Mouse (Mus musculus) stomach, postnatal 0 days (tissue): ENCODE measurements around the gene Vmn1r54. TPM values are rescaled to one million over a fixed set of nuclear protein-coding genes. Genes with fewer than 3 reads are reported as not detected.

Experiments used
- ATAC-seq: fragments of 200-750 bp; cut with Nextera tagmentation; 2 replicates; pipeline ENCODE4 v1.8.0; 2017; ENCODE audit not compliant: low FRiP score, low TSS enrichment
- DNase-seq: peaks from one replicate; pipeline ENCODE4 v3.0.0-alpha.2; 2016; ENCODE audit warnings: low spot score
- H3K27ac ChIP-seq: fragments of 300-500 bp; sonication (generic); replicated peaks from 2 replicates; pipeline ENCODE4 v1.5.1; 2014; ENCODE audit warnings: mild to moderate bottlenecking, control low read depth
- H3K27me3 ChIP-seq: fragments of 300-500 bp; sonication (generic); 2 replicates; pipeline ENCODE4 v1.6.1; 2014; ENCODE audit warnings: low read length; ENCODE audit not compliant: control insufficient read depth, insufficient read depth
- H3K36me3 ChIP-seq: fragments of 300-500 bp; sonication (generic); 2 replicates; pipeline ENCODE4 v1.6.1; 2014; ENCODE audit warnings: low read length, mixed read lengths; ENCODE audit not compliant: control insufficient read depth, insufficient read depth
- H3K4me1 ChIP-seq: fragments of 300-500 bp; sonication (generic); replicated peaks from 2 replicates; pipeline ENCODE4 v1.6.1; 2014; ENCODE audit warnings: antibody characterized with exemption; ENCODE audit not compliant: control insufficient read depth, insufficient read depth
- H3K4me2 ChIP-seq: fragments of 300-500 bp; sonication (generic); replicated peaks from 2 replicates; pipeline ENCODE4 v1.6.1; 2014; ENCODE audit warnings: low read depth, mild to moderate bottlenecking, control low read depth, moderate library complexity
- H3K4me3 ChIP-seq: fragments of 300-500 bp; sonication (generic); 2 replicates; pipeline ENCODE4 v1.5.1; 2014; ENCODE audit warnings: low read depth, low read length, control low read depth
- H3K9ac ChIP-seq: fragments of 300-500 bp; sonication (generic); 2 replicates; pipeline ENCODE4 v1.6.1; 2014; ENCODE audit warnings: mild to moderate bottlenecking, low read length, control low read depth, mixed read lengths
- H3K9me3 ChIP-seq: fragments of 300-500 bp; sonication (generic); 2 replicates; pipeline ENCODE4 v1.6.1; 2016; ENCODE audit warnings: low read length; ENCODE audit not compliant: control insufficient read depth
- CTCF ChIP-seq: IDR thresholded peaks from 2 replicates; pipeline ENCODE4 v1.5.1; 2016; ENCODE audit warnings: antibody characterized with exemption, low read depth, mild to moderate bottlenecking, moderate library complexity
- EP300 ChIP-seq: optimal IDR thresholded peaks from 2 replicates; pipeline ENCODE3; 2016; ENCODE audit warnings: antibody characterized with exemption
- WGBS: fragments of 180-500 bp; shearing (Covaris S2); extraction: QIAGEN DNeasy Blood & Tissue Kit; methylation state at CpG from one replicate; pipeline ENCODE4 v1.1.7; 2014; 5-methylcytosine and 5-hydroxymethylcytosine counted together
- polyA plus RNA-seq: library from polyadenylated mRNA; unstranded; fragments of >200 nt; fragmentation: Nextera tagmentation; extraction: Ambion mirVana; gene quantifications from 2 replicates; pipeline ENCODE4 v1.2.1, GENCODE M21; 2015

Vmn1r54 gene
- polyA plus RNA-seq, 1 experiment from 2014 or later: not detected

DNA sequence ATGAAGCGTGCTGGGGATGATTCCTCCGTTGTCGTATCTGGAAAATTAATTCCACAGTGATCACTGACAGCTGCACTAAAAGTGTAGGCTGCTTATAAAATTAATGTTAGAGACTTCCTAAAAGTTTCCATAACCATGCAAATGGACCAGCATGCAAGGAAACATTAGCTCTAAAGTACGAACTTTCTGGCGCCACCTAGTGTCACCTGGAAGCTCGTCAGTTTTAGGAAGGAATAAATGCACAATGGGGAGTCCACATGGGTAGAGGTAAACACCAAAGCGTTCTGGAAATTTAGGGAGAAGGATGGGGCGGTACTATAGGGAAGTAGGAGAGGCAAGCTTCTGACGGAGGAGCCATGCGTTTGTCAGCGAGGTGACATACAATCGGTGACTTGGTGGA is 42.2 kb downstream of the Vmn1r54 start:
- ATAC-seq: no peak
- Histone ChIP-seq H3K27ac (no peak overlapping the region), H3K9me3 (no peaks in the 10 kb centered on the region), H3K4me3 (no peak overlapping the region), H3K27me3 (no peaks in the 10 kb centered on the region), H3K9ac (no peak overlapping the region), H3K4me1 (no peaks in the 10 kb centered on the region), H3K36me3 (no peaks in the 10 kb centered on the region), H3K4me2 (no peak overlapping the region)
- peak; percentile 29 for DNase-seq
- peak; percentile 68 for TF ChIP-seq CTCF
- TF ChIP-seq EP300: no peak
- WGBS: 58% methylated on average over 12 of the region's 12 CpGs

DNA sequence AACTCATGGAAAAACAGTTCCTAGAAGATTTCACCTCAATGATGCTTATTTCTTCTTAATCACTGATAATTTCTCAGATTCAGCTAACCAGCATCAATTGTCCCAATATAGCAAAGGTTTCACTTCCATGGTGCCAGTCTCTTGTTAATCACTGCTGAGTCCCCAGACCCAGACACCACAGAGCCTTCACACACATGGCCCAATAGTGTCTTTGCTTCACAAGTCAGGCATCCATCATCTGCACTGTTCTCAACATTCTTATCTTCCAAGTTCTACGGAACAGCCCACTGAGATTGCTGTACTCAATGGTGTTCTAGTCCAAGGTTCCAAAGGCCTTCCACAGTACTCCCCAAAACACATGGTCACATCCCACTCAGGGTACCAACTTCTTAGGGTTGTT is 54.8 kb downstream of the Vmn1r54 start, which contains the start of gene BC048671:
TSS of gene BC048671 (plus strand) at position 301 of the 400 bp plus-strand sequence.
- TF ChIP-seq EP300 (no peak), CTCF (no peak)
- DNase-seq: no peak
- WGBS: 89% methylated on average over 1 of the region's 1 CpGs

DNA sequence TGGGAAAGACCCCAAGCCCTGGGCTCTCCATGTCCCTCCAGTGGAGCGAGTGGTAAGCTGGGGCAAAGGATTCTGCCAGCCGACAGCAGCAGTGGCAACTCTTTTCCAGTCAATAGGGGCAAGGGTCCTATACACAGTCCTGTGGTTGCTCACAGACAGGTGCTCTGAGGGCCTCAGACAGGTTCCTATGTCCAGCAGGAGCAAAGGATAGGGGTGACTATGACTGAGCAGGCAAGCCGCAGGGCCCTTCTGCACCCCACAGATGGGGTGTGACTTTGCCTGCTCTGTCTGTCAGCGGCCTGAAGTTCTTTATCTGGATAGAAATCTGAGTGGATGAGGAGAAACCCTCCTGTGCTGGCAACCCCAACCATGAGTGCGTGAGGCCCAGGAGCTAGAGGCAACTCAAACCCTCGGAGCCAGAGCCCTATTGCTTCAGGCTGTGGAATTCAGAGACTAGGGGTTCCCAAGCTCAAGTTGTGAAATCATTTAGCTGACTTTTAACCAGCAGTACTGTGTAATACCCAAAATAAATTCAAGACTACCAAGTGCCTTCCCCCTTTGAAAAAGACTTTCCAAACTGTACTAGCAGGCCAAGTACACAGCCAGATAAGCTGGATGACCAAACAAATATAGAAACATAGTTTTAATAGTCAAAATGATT is 60.3 kb downstream of the Vmn1r54 start:
- H3K27ac ChIP-seq: no peak overlapping the region
- no peak overlapping the region for H3K4me2 ChIP-seq
- H3K9me3 ChIP-seq: no peaks in the 10 kb centered on the region
- no peak overlapping the region for H3K9ac ChIP-seq
- no peak overlapping the region for H3K4me3 ChIP-seq
- H3K27me3 ChIP-seq: no peaks in the 10 kb centered on the region
- no peaks in the 10 kb centered on the region for H3K4me1 ChIP-seq
- 85% methylated on average over 6 of the region's 6 CpGs for WGBS
- DNase-seq (no peak), ATAC-seq (no peak)
- H3K36me3 ChIP-seq: no peaks in the 10 kb centered on the region
- TF ChIP-seq CTCF (no peak), EP300 (no peak)

More for the DNA sequence above, 54.8 kb downstream of the Vmn1r54 start, which contains the start of gene BC048671:
- Histone ChIP-seq H3K27me3 (no peaks in the 10 kb centered on the region), H3K9me3 (no peaks in the 10 kb centered on the region), H3K9ac (no peak within 1 kb of the TSS), H3K4me3 (no peak within 1 kb of the TSS), H3K4me1 (no peaks in the 10 kb centered on the region), H3K27ac (no peak within 1 kb of the TSS), H3K36me3 (no peaks in the 10 kb centered on the region), H3K4me2 (no peak within 1 kb of the TSS)
- ATAC-seq: no peak

DNA sequence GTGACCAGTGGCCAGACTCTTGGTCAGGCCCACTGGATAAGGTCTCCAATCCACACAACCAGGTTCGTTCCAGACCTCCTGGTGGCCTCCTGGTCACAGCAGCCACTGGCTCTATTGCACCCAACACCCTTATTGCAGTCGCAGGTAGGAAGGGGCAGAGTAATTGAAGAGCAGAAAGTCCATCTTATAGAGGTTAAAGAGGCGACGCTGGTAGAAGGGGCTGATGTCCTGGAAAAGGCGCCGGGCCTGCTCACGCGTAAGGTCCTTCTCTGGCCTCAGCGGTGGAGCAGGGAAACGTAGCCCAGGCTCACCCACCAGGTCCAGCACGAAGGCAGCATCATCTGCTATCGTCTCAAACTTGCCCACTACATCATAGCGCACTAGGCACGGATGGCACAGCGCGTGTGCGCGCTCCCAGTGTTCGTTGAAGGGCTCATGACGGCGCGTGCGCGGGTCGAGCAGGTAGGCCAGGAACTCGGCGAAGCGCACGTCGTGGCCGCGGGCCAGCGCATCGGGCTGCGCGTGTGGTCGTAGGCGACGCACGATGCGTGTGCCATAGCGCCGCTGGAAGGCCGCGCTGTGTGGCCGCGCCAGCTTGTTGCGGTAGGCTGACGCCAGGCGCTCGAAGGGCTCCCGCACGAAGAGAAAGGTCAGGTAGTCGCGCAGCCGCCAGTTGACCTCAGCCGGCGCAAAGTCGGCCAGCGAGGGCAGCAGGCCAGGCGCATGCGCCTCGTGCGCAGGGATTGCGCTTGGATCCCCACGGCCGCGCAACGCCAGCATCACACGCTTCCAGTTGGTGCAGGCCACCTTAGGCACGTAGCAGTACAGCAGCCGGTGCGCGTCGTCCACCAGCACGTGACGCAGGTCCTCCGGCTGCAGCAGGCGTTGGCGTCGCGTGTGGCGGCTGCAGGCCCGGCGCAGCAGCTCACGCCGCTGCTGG is 63.0 kb downstream of the Vmn1r54 start:
- Histone ChIP-seq H3K9ac (no peak overlapping the region), H3K4me1 (no peaks in the 10 kb centered on the region), H3K27ac (no peak overlapping the region), H3K36me3 (no peaks in the 10 kb centered on the region), H3K4me2 (no peak overlapping the region), H3K4me3 (no peak overlapping the region), H3K9me3 (no peaks in the 10 kb centered on the region), H3K27me3 (no peaks in the 10 kb centered on the region)
- 84% methylated on average over 87 of the region's 87 CpGs for WGBS
- ATAC-seq (no peak), DNase-seq (no peak)
- TF ChIP-seq CTCF: no peak
- no peak for TF ChIP-seq EP300

DNA sequence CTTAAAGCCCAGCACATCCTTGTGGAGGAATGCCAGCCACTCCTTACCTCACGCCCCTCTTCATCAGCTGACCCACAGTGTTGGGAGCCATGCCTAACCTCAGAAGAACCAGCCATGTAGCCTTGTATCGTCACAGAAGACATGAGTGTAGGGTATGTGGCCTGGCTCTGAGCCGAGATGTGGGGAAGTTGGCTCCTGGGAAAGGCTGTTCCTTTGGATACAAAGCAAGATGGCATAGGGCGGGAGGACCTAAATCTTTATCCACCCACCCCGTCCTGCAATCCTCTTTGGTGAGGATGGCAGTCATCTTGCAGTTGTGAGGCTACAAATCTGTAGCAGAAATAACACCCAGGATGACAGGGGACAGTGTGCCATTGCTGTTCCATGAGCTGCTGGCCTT is 69.9 kb downstream of the Vmn1r54 start:
- no peak overlapping the region for H3K9ac ChIP-seq
- H3K27ac ChIP-seq: no peak overlapping the region
- no peak for DNase-seq
- H3K4me2 ChIP-seq: no peak overlapping the region
- WGBS: 85% methylated on average over 5 of the region's 5 CpGs
- TF ChIP-seq CTCF (no peak), EP300 (no peak)
- H3K36me3 ChIP-seq: no peaks in the 10 kb centered on the region
- no peaks in the 10 kb centered on the region for H3K9me3 ChIP-seq
- H3K4me3 ChIP-seq: no peak overlapping the region
- ATAC-seq: no peak
- no peaks in the 10 kb centered on the region for H3K27me3 ChIP-seq
- no peaks in the 10 kb centered on the region for H3K4me1 ChIP-seq
